8 mouse cellular contexts compared by ENCODE assay signal in genomic region chr11:87086290-87086984, GRCm38 (mm10). TPM values are rescaled to one million over a fixed set of nuclear protein-coding genes. Genes with fewer than 3 reads are reported as not detected.
A peak's percentile ranks its signal among the peaks of the same experiment; 100 is the strongest.
DNase-seq lines count a peak whose midpoint lies in the region; ATAC-seq and TF ChIP-seq lines count a peak whose summit lies in the region.

Gene Smg8, minus strand, starts transcription at chr11:87086774.

- peak within 1 kb of the TSS; percentile 92 for H3K9ac ChIP-seq in kidney, embryonic 15.5 days

- no peaks in the 10 kb centered on the region for H3K27me3 ChIP-seq in heart, embryonic 10.5 days (ENCODE audit: insufficient read depth, poor library complexity, severe bottlenecking)
- no peaks in the 10 kb centered on the region for H3K27me3 ChIP-seq in kidney, embryonic 15.5 days

- peaks cover 50% of the 10 kb centered on the region for H3K36me3 ChIP-seq in heart, embryonic 10.5 days
- H3K36me3 ChIP-seq in kidney, embryonic 15.5 days = peaks cover 51% of the 10 kb centered on the region

- peak; percentile 88 for ATAC-seq in erythroblast, adult 5-6 weeks (replicated peaks; ENCODE audit: low FRiP score, poor library complexity, severe bottlenecking)
- ATAC-seq in kidney, embryonic 15.5 days (replicated peaks; ENCODE audit: low FRiP score) = peak; percentile 91

- H3K4me2 ChIP-seq in kidney, embryonic 15.5 days = peak within 1 kb of the TSS; percentile 84

- DNase-seq in CD4-positive helper T cell, adult 2 months (ENCODE audit: low read depth, low spot score) = peak; percentile 87
- DNase-seq in brain, embryonic 14.5 days (ENCODE audit: low read depth) = peak; percentile 97
- DNase-seq in heart, embryonic 10.5 days (ENCODE audit: low spot score) = peak; percentile 94
- DNase-seq in liver = peak; percentile 85
- DNase-seq in monocyte, adult 2 months (ENCODE audit: low read depth in 1 of 2, low spot score in 2 of 2) = peak; percentile 44 to 68
- peak; percentile 63 to 74 for DNase-seq in spleen, postnatal 14 days (ENCODE audit: low spot score in 2 of 2)

- H3K4me3 ChIP-seq in heart, embryonic 10.5 days = peak within 1 kb of the TSS; percentile 96
- H3K4me3 ChIP-seq in kidney, embryonic 15.5 days (replicated peaks) = peak within 1 kb of the TSS; percentile 98

- H3K9me3 ChIP-seq in heart, embryonic 10.5 days = no peaks in the 10 kb centered on the region
- H3K9me3 ChIP-seq in kidney, embryonic 15.5 days (replicated peaks) = no peaks in the 10 kb centered on the region

- H3K4me1 ChIP-seq in heart, embryonic 10.5 days = peaks cover 26% of the 10 kb centered on the region
- peaks cover 33% of the 10 kb centered on the region for H3K4me1 ChIP-seq in kidney, embryonic 15.5 days

- peak; percentile 70; the same call in 1 of the 2 replicates for TF ChIP-seq POLR2A in brain, embryonic 14.5 days (IDR thresholded peaks at IDR 0.05; ENCODE audit: borderline replicate concordance, extremely low read depth, insufficient read depth, insufficient read length, poor library complexity, severe bottlenecking)

- H3K27ac ChIP-seq in heart, embryonic 10.5 days = peak within 1 kb of the TSS; percentile 93
- peak within 1 kb of the TSS; percentile 81 for H3K27ac ChIP-seq in kidney, embryonic 15.5 days

- 1% methylated on average over 43 of the region's 43 CpGs for WGBS in heart, embryonic 10.5 days
- WGBS in kidney, embryonic 15.5 days = under 1% methylated on average over 43 of the region's 43 CpGs

- no peak for TF ChIP-seq CTCF in brain, embryonic 14.5 days (IDR thresholded peaks at IDR 0.05; ENCODE audit: borderline replicate concordance, extremely low read depth, insufficient read depth, insufficient read length)

RNA-seq across cellular contexts. Expression of gene Smg8, which starts in this region (rescaled TPM):
- 19.8 and 21.4 TPM in 2 replicates for polyA plus RNA-seq in brain, embryonic 14.5 days (2012; rRNA removed)
- total RNA-seq in erythroblast, adult 5-6 weeks (2015; ENCODE audit: low replicate concordance) = 3.3 and 5.2 TPM in 2 replicates
- total RNA-seq in erythroblast, adult 5-6 weeks (2017; ENCODE audit: low replicate concordance) = 4.1 and 5.4 TPM in 2 replicates
- polyA plus RNA-seq in heart, embryonic 10.5 days (2016; fragmentation: Nextera tagmentation; extraction: Ambion mirVana) = 19.1 and 22.7 TPM in 2 replicates
- 21.2 and 22.1 TPM in 2 replicates for polyA plus RNA-seq in kidney, embryonic 15.5 days (2015; fragmentation: Nextera tagmentation; extraction: Ambion mirVana)

Comparison
In these comparisons a context has a peak if more than half of its experiments do, and no peak if none do; other contexts are left out.
1. Peak in every context shown above with its lines: DNase-seq, ATAC-seq, H3K4me3 ChIP-seq and H3K27ac ChIP-seq.